Mouse (Mus musculus): ENCODE measurements around the gene Trp53bp1. TPM values are rescaled to one million over a fixed set of nuclear protein-coding genes. Genes with fewer than 3 reads are reported as not detected.

The Trp53bp1 gene
- polyA plus RNA-seq, 1 experiment from 2014 or later: 211 TPM

DNA sequence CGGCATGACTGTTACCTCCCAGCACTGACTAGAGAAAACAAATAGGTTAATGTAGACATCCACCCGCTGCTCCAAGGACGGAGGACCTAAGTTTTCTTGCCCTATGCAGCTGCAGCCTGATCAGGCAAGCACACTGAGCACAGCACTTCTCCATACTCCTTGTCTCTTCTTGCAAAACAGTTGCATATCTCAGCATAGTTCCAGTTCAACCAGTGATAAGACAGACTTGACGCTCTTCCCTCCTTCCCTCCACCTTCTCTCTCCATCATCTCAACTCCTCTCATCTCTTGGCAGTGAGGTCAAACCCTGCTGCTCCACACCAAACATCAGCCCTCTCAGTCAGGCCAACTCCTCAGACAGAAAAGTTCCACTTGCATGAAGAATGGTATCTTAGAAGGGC, 43.1 kb downstream of the Trp53bp1 start:
- H3K27ac ChIP-seq: no peak overlapping the region
- peaks cover 74% of the 10 kb centered on the region for H3K36me3 ChIP-seq
- ATAC-seq (ENCODE audit: low FRiP score): no peak
- H3K4me2 ChIP-seq (replicated peaks): no peak overlapping the region
- WGBS: 93% methylated on average over 4 of the region's 4 CpGs
- no peaks in the 10 kb centered on the region for H3K27me3 ChIP-seq
- H3K4me1 ChIP-seq: 0 out of 2 replicates have a peak, but pooled peaks cover under 1% of the 10 kb centered on the region
- H3K9ac ChIP-seq: no peak overlapping the region
- no peaks in the 10 kb centered on the region for H3K9me3 ChIP-seq (replicated peaks)
- H3K4me3 ChIP-seq: no peak overlapping the region

DNA sequence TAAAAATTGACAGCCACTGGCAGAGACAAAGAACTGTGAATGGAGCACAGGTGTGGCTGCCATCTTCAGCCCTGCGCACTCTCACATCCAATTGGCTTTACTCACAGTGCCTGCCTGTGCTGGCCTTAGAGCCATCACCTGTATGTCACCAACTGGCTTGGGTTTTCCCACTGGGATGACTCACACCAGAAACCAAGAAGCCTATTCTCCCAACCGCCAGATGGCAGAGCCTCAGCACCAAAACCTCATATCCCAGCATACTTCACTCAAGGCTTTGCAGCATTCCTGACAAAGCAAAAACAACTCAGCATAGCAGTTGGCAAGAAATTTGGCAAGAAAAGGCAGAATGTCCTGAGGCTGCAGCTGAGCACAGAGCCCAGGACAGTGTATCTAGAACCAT, 48.2 kb downstream of the Trp53bp1 start:
- no peaks in the 10 kb centered on the region for H3K27me3 ChIP-seq
- H3K9ac ChIP-seq: no peak overlapping the region
- 0 out of 2 replicates have a peak, but pooled peaks cover 2% of the 10 kb centered on the region for H3K4me1 ChIP-seq
- peaks cover 85% of the 10 kb centered on the region for H3K36me3 ChIP-seq
- H3K27ac ChIP-seq: 0 out of 2 replicates have a peak overlapping the region, but pooled peaks have one; percentile 7
- 86% methylated on average over 2 of the region's 2 CpGs for WGBS
- no peaks in the 10 kb centered on the region for H3K9me3 ChIP-seq (replicated peaks)
- no peak overlapping the region for H3K4me2 ChIP-seq (replicated peaks)
- H3K4me3 ChIP-seq: no peak overlapping the region
- ATAC-seq (ENCODE audit: low FRiP score): no peak

DNA sequence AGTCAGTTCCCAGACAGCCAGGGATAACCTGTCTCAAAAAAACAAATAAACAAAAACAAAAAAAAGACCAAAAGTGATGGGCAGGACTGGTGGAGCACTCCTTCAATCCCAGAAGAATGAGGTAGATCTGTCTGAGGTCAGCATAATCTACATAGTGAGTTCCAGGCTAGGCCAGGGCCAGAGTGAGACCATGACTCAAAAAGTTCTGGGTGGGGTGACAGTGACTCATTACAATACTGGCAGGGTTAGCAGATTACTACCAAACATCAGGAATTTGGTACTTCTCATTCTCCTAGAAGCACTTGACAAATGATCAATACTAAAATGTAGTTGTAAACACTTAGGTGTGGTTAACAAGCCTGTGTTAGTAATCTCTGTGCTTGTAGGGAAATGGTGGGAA, 51.2 kb downstream of the Trp53bp1 start:
- 0 out of 2 replicates have a peak, but pooled peaks cover 2% of the 10 kb centered on the region for H3K4me1 ChIP-seq
- H3K4me3 ChIP-seq: no peak overlapping the region
- H3K4me2 ChIP-seq (replicated peaks): no peak overlapping the region
- no peak overlapping the region for H3K27ac ChIP-seq
- no peaks in the 10 kb centered on the region for H3K27me3 ChIP-seq
- no peaks in the 10 kb centered on the region for H3K9me3 ChIP-seq (replicated peaks)
- H3K36me3 ChIP-seq: peaks cover 78% of the 10 kb centered on the region
- H3K9ac ChIP-seq: no peak overlapping the region
- ATAC-seq (ENCODE audit: low FRiP score): no peak

DNA sequence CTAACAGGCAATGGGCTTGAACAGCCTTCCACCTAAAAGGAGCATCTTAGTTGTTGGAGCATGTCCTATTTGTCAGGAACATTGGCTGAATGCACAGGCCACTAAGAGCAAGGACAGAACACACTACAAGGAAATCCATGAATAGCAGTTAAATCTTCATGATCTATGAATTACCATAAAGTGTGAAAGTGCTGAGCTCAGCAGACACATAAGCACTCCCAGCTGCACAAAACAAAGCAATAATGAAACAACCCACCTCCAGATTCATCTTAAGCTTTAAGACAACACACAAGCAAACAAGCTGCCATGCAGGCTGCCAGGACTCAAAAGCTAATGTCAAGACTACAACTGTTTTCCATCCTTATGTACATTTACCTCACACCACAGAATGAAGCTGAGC, 52.0 kb downstream of the Trp53bp1 start:
- Histone ChIP-seq H3K9me3 (replicated peaks) (no peaks in the 10 kb centered on the region), H3K4me2 (replicated peaks) (no peak overlapping the region), H3K4me3 (no peak overlapping the region), H3K27me3 (no peaks in the 10 kb centered on the region), H3K9ac (no peak overlapping the region), H3K27ac (no peak overlapping the region), H3K4me1 (0 out of 2 replicates have a peak, but pooled peaks cover 2% of the 10 kb centered on the region), H3K36me3 (peaks cover 82% of the 10 kb centered on the region)
- no peak for ATAC-seq (ENCODE audit: low FRiP score)

DNA sequence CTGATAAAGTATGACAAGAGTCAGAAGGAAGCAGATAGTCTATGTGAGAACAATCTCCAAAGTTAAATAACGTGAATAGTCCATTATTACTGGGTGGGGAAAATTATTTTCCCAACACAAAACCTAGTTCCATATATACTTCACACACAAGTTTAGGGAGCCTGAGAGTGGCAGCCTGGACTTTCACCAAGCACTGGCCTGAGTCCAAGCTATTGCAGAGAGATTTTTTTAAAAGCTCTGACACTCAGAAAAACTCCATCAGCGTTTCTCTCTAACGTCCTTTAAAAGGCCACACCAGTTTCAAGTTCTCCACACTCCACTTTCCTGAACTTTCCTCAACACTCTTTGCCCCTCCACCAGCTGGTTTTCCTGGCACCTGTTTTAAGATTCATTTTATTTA, 56.7 kb downstream of the Trp53bp1 start:
- H3K36me3 ChIP-seq: peaks cover 87% of the 10 kb centered on the region
- H3K9me3 ChIP-seq (replicated peaks): no peaks in the 10 kb centered on the region
- no peak overlapping the region for H3K9ac ChIP-seq
- no peaks in the 10 kb centered on the region for H3K4me1 ChIP-seq
- H3K4me2 ChIP-seq (replicated peaks): no peak overlapping the region
- ATAC-seq (ENCODE audit: low FRiP score): no peak
- 98% methylated on average over 3 of the region's 3 CpGs for WGBS
- no peak overlapping the region for H3K27ac ChIP-seq
- H3K27me3 ChIP-seq: no peaks in the 10 kb centered on the region
- no peak overlapping the region for H3K4me3 ChIP-seq

DNA sequence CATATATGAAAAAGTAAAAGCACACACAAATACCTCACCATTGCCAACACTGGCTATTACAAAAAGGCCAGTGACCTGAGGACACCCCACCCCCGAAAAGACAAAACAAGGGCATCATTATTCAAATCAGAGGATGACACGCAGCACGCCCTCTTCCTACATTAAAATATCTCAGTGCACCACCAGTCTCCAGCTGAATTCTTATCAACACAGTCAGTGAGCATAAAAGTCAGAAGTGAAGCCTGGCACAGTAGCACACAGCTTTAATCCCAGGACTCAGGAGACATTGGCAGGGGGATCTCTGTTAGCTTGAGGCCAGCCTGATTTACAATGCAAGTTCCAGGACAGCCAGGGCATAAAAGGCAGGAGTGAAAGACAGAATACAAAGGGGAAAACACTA, 64.7 kb downstream of the Trp53bp1 start:
- H3K27ac ChIP-seq: no peak overlapping the region
- no peaks in the 10 kb centered on the region for H3K4me1 ChIP-seq
- WGBS: 94% methylated on average over 3 of the region's 3 CpGs
- no peak overlapping the region for H3K9ac ChIP-seq
- no peak overlapping the region for H3K4me3 ChIP-seq
- H3K4me2 ChIP-seq (replicated peaks): no peak overlapping the region
- peaks cover 95% of the 10 kb centered on the region for H3K36me3 ChIP-seq
- no peaks in the 10 kb centered on the region for H3K9me3 ChIP-seq (replicated peaks)
- no peak for ATAC-seq (ENCODE audit: low FRiP score)
- H3K27me3 ChIP-seq: no peaks in the 10 kb centered on the region

DNA sequence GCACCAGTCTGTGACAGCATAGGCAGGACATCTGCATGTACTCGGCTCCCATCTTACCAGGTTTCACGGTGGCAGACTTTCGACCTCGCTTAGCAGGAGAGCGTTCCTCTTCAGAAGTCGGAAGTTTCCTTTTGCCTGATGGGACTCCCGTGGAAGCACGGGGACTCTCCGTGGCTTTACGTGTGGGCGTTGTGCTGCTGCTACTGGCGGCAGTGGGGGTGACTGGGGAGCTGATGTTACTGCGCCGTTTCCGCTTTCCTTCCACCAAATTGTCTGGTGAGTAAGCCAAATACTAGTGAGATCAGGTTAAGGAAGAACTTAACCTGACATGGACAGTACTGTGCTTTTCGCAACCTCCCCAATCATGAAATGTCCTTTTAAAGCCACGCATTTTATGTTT, 66.9 kb downstream of the Trp53bp1 start:
- WGBS: 92% methylated on average over 17 of the region's 17 CpGs
- no peak overlapping the region for H3K4me2 ChIP-seq (replicated peaks)
- no peaks in the 10 kb centered on the region for H3K9me3 ChIP-seq (replicated peaks)
- H3K27me3 ChIP-seq: no peaks in the 10 kb centered on the region
- H3K4me1 ChIP-seq: no peaks in the 10 kb centered on the region
- H3K36me3 ChIP-seq: peaks cover 97% of the 10 kb centered on the region
- no peak overlapping the region for H3K27ac ChIP-seq
- no peak overlapping the region for H3K9ac ChIP-seq
- H3K4me3 ChIP-seq: no peak overlapping the region
- ATAC-seq (ENCODE audit: low FRiP score): no peak

DNA sequence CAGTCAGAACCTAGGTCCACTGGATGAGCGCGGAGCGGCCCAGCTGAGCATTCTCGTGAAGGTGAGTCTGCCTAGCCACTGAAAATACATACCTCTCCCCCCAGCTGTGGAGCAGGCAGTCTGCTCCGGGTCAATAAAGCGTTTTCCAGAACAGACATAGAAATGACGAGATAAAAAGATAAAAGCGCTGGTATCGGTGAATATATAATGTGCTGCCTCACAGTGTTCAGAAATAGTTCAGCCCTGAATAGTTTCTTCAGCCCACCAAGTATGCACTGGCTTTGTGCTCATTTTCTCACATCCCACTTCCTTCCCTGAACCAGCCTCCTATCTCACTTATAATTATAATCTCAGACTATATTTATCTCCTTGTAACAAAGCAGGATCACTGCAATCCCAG, 75.7 kb downstream of the Trp53bp1 start:
- Histone ChIP-seq H3K27ac (no peak overlapping the region), H3K4me3 (no peak overlapping the region), H3K4me2 (replicated peaks) (no peak overlapping the region), H3K9ac (no peak overlapping the region), H3K36me3 (peaks cover 97% of the 10 kb centered on the region), H3K9me3 (replicated peaks) (no peaks in the 10 kb centered on the region), H3K4me1 (no peaks in the 10 kb centered on the region), H3K27me3 (no peaks in the 10 kb centered on the region)
- WGBS: 95% methylated on average over 9 of the region's 9 CpGs
- ATAC-seq (ENCODE audit: low FRiP score): no peak

DNA sequence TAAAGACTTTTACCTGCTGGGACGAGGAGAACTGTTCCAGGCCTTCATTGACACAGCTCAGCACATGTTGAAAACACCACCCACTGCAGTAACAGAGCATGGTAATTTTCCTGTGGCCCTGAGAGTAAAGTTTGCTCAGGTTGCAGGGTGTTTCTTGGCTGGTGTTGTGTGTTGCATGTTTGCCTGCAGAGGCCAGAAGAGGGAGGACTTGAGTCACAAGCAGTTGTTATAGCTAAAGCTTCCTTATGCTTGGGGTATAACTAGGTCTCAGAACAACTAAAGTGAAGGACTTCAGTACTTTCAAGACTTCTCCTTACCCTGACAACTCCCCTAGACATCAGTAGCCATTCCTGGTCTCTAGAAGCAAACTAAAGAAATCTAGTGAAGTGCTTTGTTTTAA, 82.7 kb downstream of the Trp53bp1 start:
- H3K27ac ChIP-seq: no peak overlapping the region
- no peaks in the 10 kb centered on the region for H3K9me3 ChIP-seq (replicated peaks)
- H3K4me1 ChIP-seq: no peaks in the 10 kb centered on the region
- H3K27me3 ChIP-seq: no peaks in the 10 kb centered on the region
- WGBS: 88% methylated on average over 1 of the region's 1 CpGs
- H3K4me2 ChIP-seq (replicated peaks): no peak overlapping the region
- no peak overlapping the region for H3K4me3 ChIP-seq
- no peak overlapping the region for H3K9ac ChIP-seq
- no peak for ATAC-seq (ENCODE audit: low FRiP score)
- peaks cover 87% of the 10 kb centered on the region for H3K36me3 ChIP-seq

DNA sequence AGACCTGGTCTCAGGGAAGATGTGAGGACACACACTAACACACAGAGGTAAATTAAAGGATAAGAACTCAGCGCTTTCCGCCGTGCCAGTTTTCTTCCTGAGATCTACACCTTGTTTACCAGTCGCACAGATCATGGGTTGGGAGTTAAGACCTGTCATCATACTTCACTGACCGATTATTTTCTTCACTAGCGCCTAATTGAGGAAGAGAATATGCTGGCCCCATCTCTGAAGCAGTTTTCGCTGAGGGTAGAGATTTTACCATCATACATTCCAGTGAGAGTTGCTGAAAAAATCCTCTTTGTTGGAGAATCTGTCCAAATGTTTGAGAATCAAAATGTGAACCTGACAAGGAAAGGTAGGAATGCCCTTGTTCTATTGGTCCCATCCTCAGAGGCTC, 87.1 kb downstream of the Trp53bp1 start:
- Histone ChIP-seq H3K36me3 (peaks cover 68% of the 10 kb centered on the region), H3K4me1 (no peaks in the 10 kb centered on the region), H3K4me2 (replicated peaks) (no peak overlapping the region), H3K9ac (no peak overlapping the region), H3K27me3 (no peaks in the 10 kb centered on the region), H3K9me3 (replicated peaks) (no peaks in the 10 kb centered on the region), H3K27ac (no peak overlapping the region), H3K4me3 (no peak overlapping the region)
- 96% methylated on average over 7 of the region's 7 CpGs for WGBS
- no peak for ATAC-seq (ENCODE audit: low FRiP score)

DNA sequence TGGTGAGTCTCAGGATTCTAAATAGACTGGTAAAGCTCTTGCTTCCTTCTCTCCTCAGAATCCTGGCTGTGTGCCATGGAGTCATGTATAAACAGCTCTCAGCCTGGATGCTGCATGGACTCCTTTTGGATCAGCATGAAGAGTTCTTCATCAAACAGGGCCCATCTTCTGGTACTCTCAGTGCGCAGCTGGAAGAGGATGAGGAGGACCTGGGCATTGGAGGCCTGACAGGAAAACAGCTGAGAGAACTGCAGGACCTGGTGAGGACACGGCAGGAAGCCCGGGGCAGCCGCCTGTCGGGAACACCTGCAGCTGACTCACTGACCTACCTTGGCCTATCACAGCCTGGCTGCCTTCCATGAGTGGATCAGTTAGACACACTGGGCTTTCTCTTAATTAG, 87.8 kb downstream of the Trp53bp1 start:
- no peaks in the 10 kb centered on the region for H3K27me3 ChIP-seq
- ATAC-seq (ENCODE audit: low FRiP score): no peak
- no peaks in the 10 kb centered on the region for H3K4me1 ChIP-seq
- peaks cover 68% of the 10 kb centered on the region for H3K36me3 ChIP-seq
- H3K9me3 ChIP-seq (replicated peaks): no peaks in the 10 kb centered on the region
- H3K4me3 ChIP-seq: no peak overlapping the region
- 90% methylated on average over 5 of the region's 5 CpGs for WGBS
- no peak overlapping the region for H3K27ac ChIP-seq
- H3K9ac ChIP-seq: no peak overlapping the region
- no peak overlapping the region for H3K4me2 ChIP-seq (replicated peaks)

DNA sequence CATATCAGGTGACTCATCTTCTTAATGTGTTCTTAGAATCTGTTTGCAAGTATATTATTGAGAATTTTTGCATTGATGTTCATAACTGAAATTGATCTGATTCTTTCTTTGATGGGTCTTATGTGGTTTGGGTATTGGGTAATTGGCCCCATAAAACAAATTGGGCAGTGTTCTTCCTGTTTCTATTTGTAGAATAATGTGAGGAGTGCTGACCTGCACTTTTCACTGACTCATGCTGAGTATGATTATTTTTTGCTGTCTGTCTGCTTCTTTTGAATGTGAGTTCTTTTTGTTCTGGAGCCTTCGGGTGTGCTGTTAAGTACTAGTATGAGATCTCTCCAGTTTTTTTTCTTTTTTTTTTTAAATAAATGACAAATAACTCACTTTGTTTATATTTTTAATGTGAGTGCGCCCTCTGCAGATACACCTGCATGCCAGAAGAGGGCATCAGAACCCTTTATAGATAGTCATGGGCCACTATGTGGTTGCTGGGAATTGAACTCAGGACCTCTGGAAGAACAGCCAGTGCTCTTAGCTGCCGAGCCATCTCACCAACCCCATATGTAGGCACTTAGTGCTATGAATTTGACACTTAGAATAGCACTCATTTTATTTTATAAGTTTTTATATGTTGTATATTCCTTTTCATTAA, 92.3 kb downstream of the Trp53bp1 start:
- H3K4me1 ChIP-seq: no peaks in the 10 kb centered on the region
- H3K9me3 ChIP-seq (replicated peaks): no peaks in the 10 kb centered on the region
- no peak overlapping the region for H3K9ac ChIP-seq
- no peak for ATAC-seq (ENCODE audit: low FRiP score)
- no peak overlapping the region for H3K4me2 ChIP-seq (replicated peaks)
- H3K27ac ChIP-seq: no peak overlapping the region
- H3K4me3 ChIP-seq: no peak overlapping the region
- no peaks in the 10 kb centered on the region for H3K27me3 ChIP-seq
- WGBS: 97% methylated on average over 3 of the region's 3 CpGs
- peaks cover 73% of the 10 kb centered on the region for H3K36me3 ChIP-seq

DNA sequence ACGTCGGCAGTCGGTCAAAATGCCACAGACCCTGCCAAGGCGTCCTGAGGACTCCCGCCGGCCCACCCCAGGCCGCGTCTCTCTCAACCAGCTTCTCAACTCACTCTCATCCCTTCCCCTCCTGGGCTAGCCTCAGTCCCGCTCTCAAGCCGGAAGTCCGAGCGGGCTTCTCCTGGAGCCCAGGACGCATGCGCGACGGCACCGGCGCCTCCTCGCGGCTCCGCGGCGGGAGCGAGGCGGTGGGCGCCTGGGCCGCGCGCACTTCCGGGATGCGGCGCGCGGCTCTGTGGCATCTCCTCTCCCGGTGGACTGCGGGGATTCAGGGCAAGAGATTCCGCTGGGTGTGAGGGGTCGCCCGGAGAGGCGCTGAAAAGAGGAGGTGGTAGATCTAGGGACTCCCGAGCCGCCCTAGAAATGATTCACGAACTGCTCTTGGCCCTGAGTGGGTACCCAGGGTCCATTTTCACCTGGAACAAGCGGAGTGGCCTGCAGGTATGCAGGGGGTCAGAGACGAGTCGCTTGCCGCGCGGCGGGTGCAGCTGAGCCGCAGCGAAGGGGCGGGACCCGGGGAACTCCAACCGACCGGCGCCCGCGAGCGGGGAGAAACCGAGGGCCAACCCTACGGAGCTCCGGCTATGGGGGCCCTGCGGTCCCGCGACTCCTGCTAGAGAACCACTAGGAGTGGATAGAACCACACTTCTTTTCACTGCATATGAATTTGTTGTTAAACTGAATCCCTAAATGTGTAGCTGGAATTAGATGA, 100.0 kb downstream of the Trp53bp1 start, which contains the start of gene Zscan29:
Zscan29 (minus strand) TSS at position 146 of the 763 bp plus-strand sequence.
- WGBS: under 1% methylated on average over 66 of the region's 66 CpGs
- no peaks in the 10 kb centered on the region for H3K9me3 ChIP-seq (replicated peaks)
- H3K4me2 ChIP-seq (replicated peaks): peak within 1 kb of the TSS; percentile 74
- H3K27ac ChIP-seq: peak within 1 kb of the TSS; percentile 88
- H3K9ac ChIP-seq: peak within 1 kb of the TSS; percentile 90
- peak; percentile 96 for ATAC-seq (ENCODE audit: low FRiP score)
- H3K4me3 ChIP-seq: peak within 1 kb of the TSS; percentile 83
- no peaks in the 10 kb centered on the region for H3K27me3 ChIP-seq
- H3K4me1 ChIP-seq: peaks cover 24% of the 10 kb centered on the region
- peaks cover 36% of the 10 kb centered on the region for H3K36me3 ChIP-seq
